Mouse (Mus musculus) lung, adult 10 weeks (tissue): ENCODE results near the gene Cr1l. TPM values are rescaled to one million over a fixed set of nuclear protein-coding genes. Genes with fewer than 3 reads are reported as not detected.

Experiments
- polyA plus RNA-seq: library from polyadenylated mRNA; stranded (reverse); fragments of 350-450 nt; fragmentation: Illumina TruSeq; extraction: RNeasy Lipid Tissue Mini Kit (QIAGEN cat#74804); gene quantifications from one replicate; pipeline ENCODE4 v1.2.3, GENCODE M21; 2014; ENCODE audit warnings: low read depth, low replicate concordance; ENCODE audit not compliant: insufficient read depth

The Cr1l gene
- 81.0 TPM for polyA plus RNA-seq

GRCm38 (mm10) chr1:195130953-195131674 lies at the start of gene Cr1l:
Cr1l (minus strand) TSS chr1:195131586.

GRCm38 (mm10) chr1:195175980-195176931 lies 44.9 kb upstream of the Cr1l start, which contains the start of gene Cr2:
Cr2 (minus strand) TSS chr1:195176716.

GRCm38 (mm10) chr1:195092220-195092720 lies 39.1 kb downstream of the Cr1l start, which contains the start of gene Cd46:
Cd46 (minus strand) TSS chr1:195092249.

Other genes with a start within 250 kb of the Cr1l start
- 109 TPM for gene Cd34, start 192.8 kb downstream of the Cr1l start, polyA plus RNA-seq
- gene Cd46, start 39.3 kb downstream of the Cr1l start, polyA plus RNA-seq: 0.63 TPM
- 3.4 TPM for gene Cr2, start 45.1 kb upstream of the Cr1l start, polyA plus RNA-seq